Mouse (Mus musculus): ENCODE results near the gene Phlpp1.

The Phlpp1 gene

DNA sequence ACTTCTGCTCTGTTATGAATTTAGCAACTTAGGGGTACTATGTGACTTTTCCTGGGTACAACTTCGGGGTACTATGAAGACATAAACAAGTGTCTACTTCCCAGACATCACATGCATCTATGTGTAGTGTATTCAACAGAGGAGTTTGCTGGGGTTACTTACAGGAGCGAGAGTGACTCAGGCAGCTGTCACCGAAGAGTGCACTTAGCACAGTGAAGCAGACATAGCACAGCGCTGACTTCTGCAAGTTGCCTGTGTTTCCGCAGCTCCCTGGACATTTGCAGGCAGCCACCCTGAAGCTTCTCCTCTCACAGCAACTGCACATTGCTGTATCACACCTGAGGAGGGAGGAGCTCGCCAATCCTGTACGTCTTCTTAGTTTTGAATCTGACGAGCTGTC lies 8.2 kb upstream of the Phlpp1 start:
- in situ Hi-C loops (cut with MseI, MboI), result loop anchor here in 1 of 2 experiments (10.0 kb wide), 1 partner anchor 231 kb away; no protein-coding TSS in a partner anchor

- in situ Hi-C loops (cut with MseI, MboI), result loop anchor here in 1 of 2 experiments (10.0 kb wide), 1 partner anchor 231 kb away; no protein-coding TSS in a partner anchor
Measured at GRCm38 (mm10) chr1:106164111-106164510, 7.4 kb upstream of the Phlpp1 start.

DNA sequence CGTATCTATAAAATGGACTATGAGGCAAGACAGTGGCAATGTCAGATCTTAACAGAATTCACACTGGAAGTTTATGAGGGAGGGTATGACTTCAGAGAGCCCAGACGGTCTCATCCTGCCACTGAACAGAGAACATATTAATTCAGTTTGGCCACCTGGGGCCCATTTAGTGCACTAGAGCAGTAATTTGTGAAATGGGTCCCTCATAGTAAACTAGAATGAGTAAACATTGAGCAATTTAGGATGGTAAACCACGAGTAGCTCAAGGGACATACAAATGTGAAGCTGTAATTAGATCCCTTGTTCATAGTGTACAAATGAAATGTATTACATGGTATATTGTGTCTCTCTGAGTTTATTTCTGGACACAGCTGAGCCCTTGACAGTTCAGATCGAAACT lies 3.6 kb upstream of the Phlpp1 start:
- in situ Hi-C loops (cut with MseI, MboI), result loop anchor here in 1 of 2 experiments (10.0 kb wide), 1 partner anchor 227 kb away; no protein-coding TSS in a partner anchor

DNA sequence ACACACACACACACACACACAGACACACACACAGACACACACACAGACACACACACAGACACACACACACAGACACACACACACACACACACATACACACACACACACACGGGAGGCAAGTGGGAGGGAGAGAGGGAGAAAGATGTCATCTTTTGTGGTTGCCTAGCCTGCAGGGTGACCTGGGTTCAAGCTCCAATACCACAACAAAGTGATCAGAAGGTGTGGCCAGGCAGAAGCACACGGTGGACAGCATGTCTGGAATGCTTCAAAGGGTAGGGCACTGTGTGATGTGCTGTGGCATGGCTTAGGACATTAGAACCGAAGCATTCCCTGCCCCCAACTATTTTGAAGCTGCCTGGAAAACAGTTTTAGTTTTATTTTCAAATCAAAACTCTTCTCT lies 2.8 kb upstream of the Phlpp1 start:
- in situ Hi-C loops (cut with MseI, MboI), result loop anchor here in 1 of 2 experiments (10.0 kb wide), 1 partner anchor 226 kb away; no protein-coding TSS in a partner anchor

DNA sequence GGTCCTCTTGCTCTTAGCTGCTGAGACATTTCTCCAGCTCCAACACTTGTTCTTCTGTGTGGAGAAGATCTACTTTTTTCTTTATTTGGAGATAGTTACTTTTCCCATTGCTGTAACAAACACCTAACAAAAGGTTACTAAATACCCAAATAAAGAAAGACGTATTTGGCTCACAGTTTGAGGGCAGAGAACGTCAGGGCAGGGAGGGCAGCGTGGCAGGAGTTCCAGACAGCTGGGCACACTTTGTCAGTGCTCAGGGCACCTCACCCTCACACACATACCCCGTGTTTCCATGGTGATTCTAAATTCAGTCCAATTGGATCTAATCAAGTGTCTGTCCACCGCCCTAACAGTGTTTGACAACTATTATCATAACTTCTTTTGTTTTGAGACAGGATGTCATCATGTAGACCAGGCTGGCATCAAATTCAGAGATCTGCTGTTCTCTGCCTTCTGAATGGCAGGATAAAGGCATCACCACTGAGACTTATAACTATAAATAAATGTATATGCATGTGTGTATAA lies 1.7 kb upstream of the Phlpp1 start:
- in situ Hi-C loops (cut with MseI, MboI), result loop anchor here in 1 of 2 experiments (10.0 kb wide), 1 partner anchor 225 kb away; no protein-coding TSS in a partner anchor

DNA sequence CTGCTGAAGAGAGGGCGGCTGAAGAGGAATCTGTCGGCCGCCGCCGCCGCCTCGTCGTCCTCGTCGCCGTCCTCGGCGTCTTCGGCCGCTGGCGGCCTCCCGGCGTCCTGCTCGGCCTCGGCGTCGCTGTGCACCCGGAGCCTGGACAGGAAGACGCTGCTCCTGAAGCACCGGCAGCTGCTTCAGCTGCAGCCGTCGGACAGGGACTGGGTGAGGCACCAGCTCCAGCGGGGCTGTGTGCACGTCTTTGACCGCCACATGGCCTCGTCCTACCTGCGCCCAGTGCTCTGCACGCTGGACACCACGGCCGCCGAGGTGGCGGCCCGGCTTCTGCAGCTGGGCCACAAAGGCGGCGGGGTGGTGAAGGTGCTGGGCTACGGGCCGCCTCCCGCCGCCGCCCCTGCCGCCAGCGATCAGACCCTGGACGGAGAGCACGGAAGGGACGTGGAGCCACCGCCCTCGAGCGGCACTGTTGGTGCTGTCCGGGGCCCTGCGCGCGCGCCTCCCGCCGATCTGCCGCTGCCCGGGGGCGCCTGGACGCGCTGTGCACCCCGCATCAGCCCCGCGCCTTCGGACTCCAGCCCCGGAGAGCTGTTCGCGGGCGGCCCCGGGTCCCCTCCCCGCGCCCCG lies 864 bp downstream of the Phlpp1 start:
- in situ Hi-C loops (cut with MseI, MboI), result no loop called here

DNA sequence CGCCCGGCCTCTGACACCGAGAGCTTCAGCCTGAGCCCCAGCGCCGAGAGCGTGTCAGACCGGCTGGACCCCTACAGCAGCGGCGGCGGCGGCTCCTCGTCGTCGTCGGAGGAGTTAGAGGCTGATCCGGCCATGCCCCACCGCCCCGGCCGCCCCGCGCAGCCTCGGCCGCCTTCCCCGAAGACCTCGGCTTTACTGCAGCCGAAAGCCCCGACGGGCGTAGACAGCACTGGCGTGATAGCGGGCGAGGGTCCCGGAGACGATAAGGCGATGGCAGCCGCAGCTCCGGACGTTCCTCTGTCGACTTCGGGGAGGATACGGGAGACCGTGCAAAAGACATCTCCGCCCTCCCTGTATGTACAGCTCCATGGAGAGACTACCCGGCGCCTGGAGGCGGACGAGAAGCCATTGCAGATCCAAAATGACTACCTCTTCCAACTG lies 1.4 kb downstream of the Phlpp1 start:
- in situ Hi-C loops (cut with MseI, MboI), result no loop called here

GRCm38 (mm10) chr1:106173621-106174156 lies 2.1 kb downstream of the Phlpp1 start:
- in situ Hi-C loops (cut with MseI, MboI), result no loop called here

- in situ Hi-C loops (cut with MseI, MboI), result no loop called here
Measured at GRCm38 (mm10) chr1:106174598-106174997, 3.0 kb downstream of the Phlpp1 start.

GRCm38 (mm10) chr1:106175360-106175759 lies 3.8 kb downstream of the Phlpp1 start:
- in situ Hi-C loops (cut with MseI, MboI), result no loop called here

DNA sequence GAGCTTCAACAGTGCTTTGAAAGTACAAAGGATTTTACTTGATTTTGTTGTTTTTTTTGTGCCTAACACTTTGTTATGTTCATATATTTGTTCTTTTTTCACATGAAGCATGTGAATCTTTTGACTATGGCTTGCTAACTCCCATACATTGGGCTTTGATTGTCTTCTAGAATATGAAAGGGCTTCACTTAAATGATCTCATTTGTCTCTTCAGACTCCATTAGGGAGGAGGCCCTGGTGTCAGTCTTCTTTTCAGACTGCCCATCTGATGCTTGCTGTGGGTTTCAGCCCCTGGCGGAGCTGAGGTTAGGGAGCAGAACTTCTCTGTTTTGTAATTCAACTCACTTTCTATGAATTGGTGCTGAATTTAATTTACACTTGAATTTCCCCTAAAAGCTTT lies 5.2 kb downstream of the Phlpp1 start:
- in situ Hi-C loops (cut with MseI, MboI), result no loop called here

GRCm38 (mm10) chr1:106177868-106178790 lies 6.6 kb downstream of the Phlpp1 start:
- in situ Hi-C loops (cut with MseI, MboI), result no loop called here

- in situ Hi-C loops (cut with MseI, MboI), result no loop called here
Measured at GRCm38 (mm10) chr1:106183701-106184100, 12.1 kb downstream of the Phlpp1 start.

- in situ Hi-C loops (cut with MseI, MboI), result no loop called here
Measured at GRCm38 (mm10) chr1:106184780-106185460, 13.4 kb downstream of the Phlpp1 start.

GRCm38 (mm10) chr1:106185461-106185924 lies 13.9 kb downstream of the Phlpp1 start:
- in situ Hi-C loops (cut with MseI, MboI), result no loop called here

GRCm38 (mm10) chr1:106186062-106186461 lies 14.5 kb downstream of the Phlpp1 start:
- in situ Hi-C loops (cut with MseI, MboI), result no loop called here

- in situ Hi-C loops (cut with MseI, MboI), result no loop called here
Measured at GRCm38 (mm10) chr1:106187480-106187879, 15.9 kb downstream of the Phlpp1 start.

GRCm38 (mm10) chr1:106188756-106189155 lies 17.2 kb downstream of the Phlpp1 start:
- in situ Hi-C loops (cut with MseI, MboI), result no loop called here

- in situ Hi-C loops (cut with MseI, MboI), result no loop called here
Measured at GRCm38 (mm10) chr1:106189311-106189710, 17.8 kb downstream of the Phlpp1 start.

DNA sequence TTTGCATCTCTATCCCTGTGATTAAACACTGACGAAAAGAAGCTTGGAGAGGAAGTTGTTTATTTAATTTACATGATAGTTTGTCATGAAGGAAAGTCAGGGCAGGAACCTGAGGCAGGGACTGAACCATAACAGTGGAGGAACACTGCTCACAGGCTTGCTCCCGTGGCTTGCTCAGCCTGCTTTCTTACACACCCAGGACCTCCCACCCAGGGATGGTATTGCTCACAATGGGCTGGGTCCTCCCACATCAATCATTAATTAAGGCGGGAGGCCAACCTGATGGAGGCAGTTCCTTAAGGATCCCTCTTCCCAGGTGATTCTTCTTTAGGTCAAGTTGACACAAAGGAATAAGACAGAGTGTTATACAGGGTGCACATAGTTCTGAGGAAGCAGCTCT lies 19.1 kb downstream of the Phlpp1 start:
- in situ Hi-C loops (cut with MseI, MboI), result no loop called here

- in situ Hi-C loops (cut with MseI, MboI), result no loop called here
Measured at GRCm38 (mm10) chr1:106191885-106192284, 20.3 kb downstream of the Phlpp1 start.
